Mouse (Mus musculus) telencephalon, adult 2 months (tissue): ENCODE results near the gene Med28.
A peak's percentile ranks its signal among the peaks of the same experiment; 100 is the strongest.

ENCODE experiments used
- DNase-seq: peaks from one replicate; pipeline ENCODE4 v3.0.0-alpha.2; 2011; ENCODE audit warnings: low read depth, low spot score

The Med28 gene

GRCm38 (mm10) chr5:45519960-45520808 lies at the start of gene Med28:
Gene Med28 (plus strand): TSS chr5:45520229.
- DNase-seq, result peak; percentile 68

GRCm38 (mm10) chr5:45472880-45473450 lies 47.1 kb upstream of the Med28 start:
- peak; percentile 86 for DNase-seq

- peak; percentile 51 for DNase-seq
These were observed 46.5 kb upstream of the Med28 start for GRCm38 (mm10) chr5:45473521-45473920.

GRCm38 (mm10) chr5:45474215-45474614 lies 45.8 kb upstream of the Med28 start:
- DNase-seq, result peak; percentile 76

GRCm38 (mm10) chr5:45474758-45475157 lies 45.3 kb upstream of the Med28 start:
- DNase-seq, result no peak

GRCm38 (mm10) chr5:45475771-45476170 lies 44.3 kb upstream of the Med28 start:
- DNase-seq, result no peak

- DNase-seq, result peak; percentile 52
These were observed 43.7 kb upstream of the Med28 start for GRCm38 (mm10) chr5:45476288-45476687.

GRCm38 (mm10) chr5:45477601-45478000 lies 42.4 kb upstream of the Med28 start:
- no peak for DNase-seq

- no peak for DNase-seq
These were observed 40.0 kb upstream of the Med28 start for GRCm38 (mm10) chr5:45480066-45480465.

- no peak for DNase-seq
These were observed 38.9 kb upstream of the Med28 start for GRCm38 (mm10) chr5:45481125-45481524.

GRCm38 (mm10) chr5:45482607-45483006 lies 37.4 kb upstream of the Med28 start:
- DNase-seq, result no peak

- no peak for DNase-seq
These were observed 36.4 kb upstream of the Med28 start for GRCm38 (mm10) chr5:45483654-45484053.

- no peak for DNase-seq
These were observed 28.3 kb upstream of the Med28 start for GRCm38 (mm10) chr5:45491776-45492175.

- DNase-seq, result peak; percentile 89
These were observed 26.6 kb upstream of the Med28 start, which contains the start of gene Lap3 for GRCm38 (mm10) chr5:45493191-45494092. Gene Lap3 (plus strand): TSS chr5:45493374.

- DNase-seq, result no peak
These were observed 25.8 kb upstream of the Med28 start for GRCm38 (mm10) chr5:45494093-45494755.

GRCm38 (mm10) chr5:45495429-45495975 lies 24.5 kb upstream of the Med28 start:
- DNase-seq, result no peak

- DNase-seq, result no peak
These were observed 24.0 kb upstream of the Med28 start for GRCm38 (mm10) chr5:45496042-45496441.

GRCm38 (mm10) chr5:45496479-45496878 lies 23.6 kb upstream of the Med28 start:
- DNase-seq, result no peak

- DNase-seq, result no peak
These were observed 23.0 kb upstream of the Med28 start for GRCm38 (mm10) chr5:45496930-45497550.

GRCm38 (mm10) chr5:45497564-45497963 lies 22.5 kb upstream of the Med28 start:
- no peak for DNase-seq

GRCm38 (mm10) chr5:45510071-45510470 lies 10.0 kb upstream of the Med28 start:
- DNase-seq, result no peak
